Mouse (Mus musculus) v-Abl transformed pro-B cells (cell line): ENCODE measurements around the gene Hexb.

Source experiments
- in situ Hi-C, 2 experiments: fragments of 400-800 bp; cut with MboI; formaldehyde crosslinking; loops; one replicate each; pipeline ENCODE4 v1.15.1; 2025; ENCODE audit not compliant: unreplicated experiment in 2 of 2

The Hexb gene

DNA sequence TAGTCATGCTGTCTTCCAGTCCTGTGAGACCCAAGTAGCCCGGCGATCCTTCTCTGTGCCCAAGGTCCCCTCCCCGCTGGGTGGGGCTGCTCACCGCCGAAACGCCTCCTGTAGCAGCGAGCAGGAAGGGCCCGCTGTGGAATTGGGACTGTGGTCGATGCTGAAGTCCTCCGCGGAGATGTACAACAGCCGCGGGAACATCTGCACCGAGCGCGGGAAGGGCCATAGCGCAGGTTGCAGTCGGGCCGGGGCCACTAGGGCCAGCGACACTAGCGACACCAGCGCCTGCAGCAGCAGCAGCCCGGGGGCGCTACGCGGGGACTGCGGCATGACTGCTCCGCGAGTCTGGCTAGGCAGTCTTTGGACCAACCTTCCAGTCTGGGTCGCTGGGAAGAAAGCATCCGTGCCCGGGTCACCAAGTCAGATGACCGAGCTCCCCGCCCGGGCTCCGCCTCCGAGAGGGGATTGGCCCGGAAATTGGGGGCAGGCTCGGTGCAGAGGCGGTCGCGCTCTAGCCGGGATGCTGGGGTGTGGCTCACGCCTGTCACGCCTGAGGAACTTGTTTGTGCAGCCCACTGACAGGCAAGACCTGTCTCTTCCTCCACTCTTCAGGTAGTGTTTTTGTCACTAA, at the start of gene Hexb:
TSS of gene Hexb (minus strand) at position 426 of the 631 bp plus-strand sequence.
- in situ Hi-C loops = loop anchor here in 1 of 2 experiments (5.0 kb wide), 1 partner anchor 51 kb away; no protein-coding TSS in a partner anchor

DNA sequence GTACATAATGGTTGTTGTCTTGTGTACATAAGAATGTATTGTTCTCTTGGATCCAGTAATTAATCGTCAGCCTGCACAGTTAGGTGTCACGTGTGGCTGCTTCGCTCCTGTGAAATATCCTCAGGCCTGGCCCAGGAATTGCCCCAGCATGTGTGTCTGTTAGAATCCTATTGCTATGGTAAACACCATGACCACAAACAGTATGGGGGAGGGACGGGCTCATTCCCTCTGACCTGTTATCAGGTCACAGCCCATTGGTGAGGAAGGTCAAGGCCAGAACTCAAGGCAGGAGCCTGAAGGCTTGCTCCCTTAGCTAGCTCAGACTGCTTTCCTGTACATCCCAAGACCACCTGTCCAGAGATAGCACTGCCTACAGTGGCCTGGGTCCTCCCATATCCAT, 49.6 kb upstream of the Hexb start:
- in situ Hi-C loops = loop anchor here in 1 of 2 experiments (25.0 kb wide), 1 partner anchor 1015 kb away; the partner anchor contains the start of genes Ankra2 and Utp15

DNA sequence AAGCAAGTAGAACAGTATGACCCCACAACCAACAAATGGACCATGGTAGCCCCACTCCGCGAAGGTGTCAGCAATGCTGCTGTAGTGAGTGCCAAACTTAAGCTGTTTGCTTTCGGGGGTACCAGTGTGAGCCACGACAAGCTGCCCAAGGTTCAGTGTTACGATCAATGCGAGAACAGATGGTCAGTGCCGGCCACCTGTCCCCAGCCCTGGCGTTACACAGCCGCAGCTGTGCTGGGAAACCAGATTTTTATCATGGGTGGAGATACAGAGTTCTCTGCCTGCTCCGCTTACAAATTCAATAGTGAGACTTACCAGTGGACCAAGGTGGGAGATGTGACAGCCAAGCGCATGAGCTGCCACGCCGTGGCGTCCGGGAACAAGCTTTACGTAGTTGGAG, 48.1 kb upstream of the Hexb start:
- in situ Hi-C loops = loop anchor here in 1 of 2 experiments (25.0 kb wide), 1 partner anchor 1016 kb away; the partner anchor contains the start of genes Ankra2 and Utp15

DNA sequence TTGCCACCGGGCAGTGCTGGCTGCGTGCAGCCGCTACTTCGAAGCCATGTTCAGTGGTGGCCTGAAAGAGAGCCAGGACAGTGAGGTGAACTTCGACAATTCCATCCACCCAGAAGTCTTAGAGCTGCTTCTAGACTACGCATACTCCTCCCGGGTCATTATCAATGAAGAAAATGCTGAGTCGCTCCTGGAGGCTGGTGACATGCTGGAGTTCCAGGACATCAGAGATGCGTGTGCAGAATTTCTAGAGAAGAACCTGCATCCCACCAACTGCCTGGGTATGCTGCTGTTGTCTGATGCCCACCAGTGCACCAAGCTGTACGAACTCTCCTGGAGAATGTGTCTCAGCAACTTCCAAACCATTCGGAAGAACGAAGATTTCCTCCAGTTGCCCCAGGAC, 47.0 kb upstream of the Hexb start:
- in situ Hi-C loops = loop anchor here in 1 of 2 experiments (25.0 kb wide), 1 partner anchor 1017 kb away; the partner anchor contains the start of genes Ankra2 and Utp15

DNA sequence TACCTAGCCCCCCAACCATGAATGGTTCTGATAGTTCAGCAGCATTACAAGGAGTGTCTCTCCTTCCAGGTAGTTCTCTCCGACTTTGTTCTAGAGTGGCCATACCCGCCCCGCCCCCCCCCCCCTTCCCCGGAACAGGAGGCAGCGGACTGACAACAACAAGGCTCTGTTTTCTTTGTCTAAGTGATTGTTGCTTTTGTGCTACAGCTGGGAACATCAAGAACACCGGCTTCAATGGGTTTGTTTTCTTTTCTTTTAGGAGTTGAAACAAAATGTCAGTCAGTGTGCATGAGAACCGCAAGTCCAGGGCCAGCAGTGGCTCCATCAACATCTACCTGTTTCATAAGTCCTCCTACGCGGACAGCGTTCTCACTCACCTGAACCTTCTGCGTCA, 46.6 kb upstream of the Hexb start:
- in situ Hi-C loops = loop anchor here in 1 of 2 experiments (25.0 kb wide), 1 partner anchor 1018 kb away; the partner anchor contains the start of genes Ankra2 and Utp15

DNA sequence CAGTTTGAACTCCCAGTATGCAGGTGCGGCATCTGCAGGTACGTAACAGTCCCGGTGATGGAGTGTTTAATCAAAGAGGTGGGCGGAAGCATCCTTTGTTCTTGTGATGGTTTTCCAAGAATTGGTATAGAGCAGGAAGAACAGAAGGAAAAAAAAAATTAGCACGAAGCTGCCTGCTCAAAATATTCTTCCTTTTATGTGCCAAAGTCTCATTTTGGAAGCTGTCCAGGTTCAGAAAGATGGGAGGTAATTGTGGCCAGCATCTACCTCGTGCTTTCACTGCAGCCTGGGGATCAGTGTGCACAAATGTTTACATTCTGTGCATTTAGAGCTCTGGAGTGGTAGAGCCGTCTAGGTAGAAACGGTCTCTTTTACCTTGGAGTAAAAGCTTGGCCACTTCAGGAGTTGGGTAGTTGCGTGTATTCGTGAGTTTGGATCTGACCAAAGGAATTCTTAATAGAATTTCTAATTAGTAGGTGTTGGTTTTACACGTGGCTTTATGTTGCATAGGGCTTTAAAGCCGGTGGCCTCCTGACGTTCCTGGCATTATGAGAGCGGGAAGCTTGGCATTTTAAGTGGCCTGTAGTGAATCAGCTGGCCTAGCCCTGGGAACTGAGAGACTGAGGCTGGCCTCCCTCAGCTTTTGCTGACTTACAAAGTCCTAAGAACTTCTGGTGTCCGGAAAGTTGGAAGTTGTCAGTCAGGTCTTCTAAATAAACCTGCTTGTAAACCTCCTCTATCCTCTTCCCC, 46.0 kb upstream of the Hexb start:
- in situ Hi-C loops = loop anchor here in 1 of 2 experiments (25.0 kb wide), 1 partner anchor 1018 kb away; the partner anchor contains the start of genes Ankra2 and Utp15

DNA sequence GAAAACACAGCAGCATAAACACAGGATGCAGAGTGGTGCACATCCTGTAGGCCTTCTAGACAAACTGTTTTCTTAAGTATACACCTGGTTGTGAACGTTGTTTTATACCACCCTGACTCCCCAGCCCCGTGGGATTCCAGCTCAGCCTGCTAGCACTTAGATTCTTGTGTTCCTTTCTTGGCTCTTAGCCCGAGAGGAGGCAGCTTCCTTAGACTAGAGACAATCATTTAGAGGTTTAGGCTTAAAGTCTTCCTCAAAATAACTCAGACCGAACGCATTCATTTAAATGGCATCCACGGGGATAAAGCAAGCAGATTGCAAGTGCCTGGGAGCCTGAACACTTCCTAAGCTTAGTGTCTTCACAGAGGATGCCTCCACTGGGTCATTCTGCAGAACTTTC, 44.6 kb upstream of the Hexb start:
- in situ Hi-C loops = loop anchor here in 1 of 2 experiments (25.0 kb wide), 1 partner anchor 1020 kb away; the partner anchor contains the start of genes Ankra2 and Utp15

DNA sequence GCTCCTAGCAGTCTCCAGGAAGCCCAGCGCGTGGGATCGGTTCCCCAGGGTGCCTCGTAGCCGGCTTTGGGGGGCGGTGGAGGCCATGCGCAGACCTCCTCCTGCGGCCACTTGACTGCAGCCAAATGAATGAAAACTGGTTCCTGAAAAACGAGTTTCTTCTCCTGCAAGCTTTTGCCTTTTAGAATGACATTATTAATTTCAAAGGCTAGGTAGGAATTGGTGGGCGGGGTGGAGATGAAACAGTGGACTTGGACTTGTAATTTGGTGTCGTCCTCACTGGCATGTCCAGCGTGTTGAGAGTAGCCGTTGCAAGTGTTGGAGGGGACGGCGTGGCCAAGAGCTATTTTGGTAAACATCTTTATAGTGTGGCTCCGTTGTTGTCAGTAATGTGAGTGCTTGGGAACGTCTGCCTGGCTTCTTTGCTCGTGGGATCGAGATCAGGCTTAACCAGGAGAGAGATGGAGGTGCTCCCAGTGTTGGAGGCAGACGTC, 43.7 kb upstream of the Hexb start:
- in situ Hi-C loops = loop anchor here in 1 of 2 experiments (25.0 kb wide), 1 partner anchor 1020 kb away; the partner anchor contains the start of genes Ankra2 and Utp15

DNA sequence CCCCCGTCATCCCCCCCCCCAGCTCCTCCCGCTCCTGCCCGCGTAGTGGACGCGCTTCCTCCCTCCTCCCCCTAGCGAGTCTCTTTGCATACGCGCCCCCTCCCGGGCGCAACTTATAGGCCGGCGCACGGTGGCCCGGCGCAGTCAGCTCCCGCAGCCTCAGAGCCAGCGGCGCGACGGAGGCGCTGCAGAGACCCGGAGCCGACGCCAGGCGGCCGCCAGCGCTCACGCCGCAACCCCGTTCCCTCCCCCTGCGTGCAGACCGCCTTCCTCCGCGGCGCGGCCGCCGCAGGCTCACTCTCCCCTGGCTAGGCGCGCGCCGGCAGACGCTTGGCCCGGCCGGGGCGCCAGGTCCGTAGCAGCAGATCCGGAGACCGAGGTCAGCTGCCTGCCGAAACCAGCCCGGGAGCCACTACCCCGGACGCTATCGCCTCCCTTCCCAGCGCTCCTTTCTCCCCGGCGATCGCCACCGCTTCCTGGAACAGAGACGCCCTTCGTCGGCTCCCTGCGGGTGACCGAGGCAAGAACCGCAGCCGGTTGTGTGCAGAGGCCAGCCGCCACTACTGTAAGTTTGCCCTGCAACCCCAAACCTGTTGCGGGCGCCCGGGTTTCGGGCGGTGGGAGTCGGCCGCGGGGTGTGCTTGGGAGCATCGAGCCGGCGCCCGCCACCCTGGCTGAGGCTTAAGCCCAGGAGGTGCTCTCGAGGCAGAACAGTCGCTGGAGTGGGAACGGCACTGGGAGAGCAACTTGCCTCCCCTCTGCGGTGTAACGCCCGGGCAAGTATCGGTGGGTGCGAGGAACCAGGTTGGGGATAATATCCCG, 43.0 kb upstream of the Hexb start, which contains the start of gene Enc1:
TSS of gene Enc1 (plus strand) at position 141 of the 822 bp plus-strand sequence.
- in situ Hi-C loops = loop anchor here in 1 of 2 experiments (25.0 kb wide), 1 partner anchor 1021 kb away; the partner anchor contains the start of genes Ankra2 and Utp15

DNA sequence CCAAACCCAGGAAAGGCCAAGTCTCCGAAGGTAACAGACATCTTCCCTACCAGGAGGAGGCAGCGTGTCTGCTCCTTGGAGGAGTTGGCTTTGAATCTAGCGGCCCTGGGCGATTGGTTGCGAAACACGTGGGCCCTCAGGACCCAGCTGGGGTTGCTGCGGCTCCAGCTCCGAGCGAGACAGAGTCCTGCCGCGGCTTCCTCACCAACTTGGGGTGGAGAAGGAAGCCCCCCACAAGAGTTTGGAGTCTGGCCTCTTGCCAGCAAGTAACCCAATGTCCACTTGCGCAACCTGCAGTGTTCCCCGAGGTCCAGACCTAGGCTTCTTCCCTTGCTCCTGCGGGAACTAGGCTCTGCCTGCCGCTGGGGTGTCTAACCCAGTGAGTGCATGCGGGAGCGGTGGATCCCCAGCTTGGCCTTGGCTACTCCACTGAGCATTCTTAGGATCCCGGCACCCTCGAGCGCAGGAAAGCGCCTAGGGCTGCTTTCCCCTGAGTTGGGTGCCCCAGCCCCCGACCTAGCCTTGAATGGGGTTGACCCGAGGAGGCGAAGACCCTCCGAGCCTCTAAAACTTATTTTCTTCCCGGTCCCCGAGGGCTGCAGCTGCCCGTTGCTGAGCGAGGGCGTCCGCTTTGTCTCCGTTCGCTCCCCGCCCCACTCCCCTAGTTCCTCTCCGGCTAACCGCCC, 42.3 kb upstream of the Hexb start:
- in situ Hi-C loops = loop anchor here in 1 of 2 experiments (25.0 kb wide), 1 partner anchor 1022 kb away; the partner anchor contains the start of genes Ankra2 and Utp15

DNA sequence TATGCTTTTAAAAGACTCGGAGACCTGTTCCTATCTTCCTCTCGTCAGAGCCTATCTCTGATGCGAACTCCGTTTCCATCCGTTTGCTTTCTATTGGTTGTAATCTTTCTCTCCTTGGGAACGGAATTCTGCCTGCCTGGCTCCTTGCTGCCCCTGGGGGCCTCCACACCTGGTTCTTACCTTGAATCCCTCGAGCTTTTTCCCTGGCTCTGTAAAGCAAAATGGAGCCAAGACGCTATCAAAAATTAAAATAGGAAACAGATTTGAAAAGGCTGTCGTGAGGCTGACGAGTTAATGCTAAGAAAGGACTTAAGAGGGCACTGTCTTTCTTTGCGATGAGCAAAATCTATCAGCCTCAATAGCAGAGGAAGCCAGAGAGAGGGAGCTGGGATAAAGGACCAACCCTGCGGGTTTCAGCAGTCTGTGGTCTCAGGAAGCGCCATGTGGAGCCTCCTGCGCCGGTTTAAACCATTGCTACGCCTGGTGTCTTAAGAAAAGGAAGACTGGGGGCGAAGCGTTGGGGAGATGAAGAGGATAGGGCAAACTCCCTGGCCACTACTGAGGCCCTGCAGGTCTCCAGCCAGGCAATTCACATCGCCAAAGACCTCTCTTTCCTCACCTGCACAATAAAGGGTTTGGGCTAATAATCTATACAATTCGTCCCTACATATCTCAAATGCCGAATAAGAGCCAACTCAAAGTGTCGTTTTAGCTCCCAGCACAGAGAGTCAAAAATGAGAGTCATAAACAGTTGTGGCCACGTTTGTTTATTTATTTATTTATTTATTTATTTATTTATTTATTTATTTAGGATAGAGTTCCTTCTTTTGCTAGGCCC, 41.4 kb upstream of the Hexb start:
- in situ Hi-C loops = loop anchor here (5.0 to 25.0 kb wide), 2 partner anchors 698 to 1023 kb away; partner anchors contain the start of genes Ankra2 (in 1 of the 2) and Utp15 (in 1 of the 2)

DNA sequence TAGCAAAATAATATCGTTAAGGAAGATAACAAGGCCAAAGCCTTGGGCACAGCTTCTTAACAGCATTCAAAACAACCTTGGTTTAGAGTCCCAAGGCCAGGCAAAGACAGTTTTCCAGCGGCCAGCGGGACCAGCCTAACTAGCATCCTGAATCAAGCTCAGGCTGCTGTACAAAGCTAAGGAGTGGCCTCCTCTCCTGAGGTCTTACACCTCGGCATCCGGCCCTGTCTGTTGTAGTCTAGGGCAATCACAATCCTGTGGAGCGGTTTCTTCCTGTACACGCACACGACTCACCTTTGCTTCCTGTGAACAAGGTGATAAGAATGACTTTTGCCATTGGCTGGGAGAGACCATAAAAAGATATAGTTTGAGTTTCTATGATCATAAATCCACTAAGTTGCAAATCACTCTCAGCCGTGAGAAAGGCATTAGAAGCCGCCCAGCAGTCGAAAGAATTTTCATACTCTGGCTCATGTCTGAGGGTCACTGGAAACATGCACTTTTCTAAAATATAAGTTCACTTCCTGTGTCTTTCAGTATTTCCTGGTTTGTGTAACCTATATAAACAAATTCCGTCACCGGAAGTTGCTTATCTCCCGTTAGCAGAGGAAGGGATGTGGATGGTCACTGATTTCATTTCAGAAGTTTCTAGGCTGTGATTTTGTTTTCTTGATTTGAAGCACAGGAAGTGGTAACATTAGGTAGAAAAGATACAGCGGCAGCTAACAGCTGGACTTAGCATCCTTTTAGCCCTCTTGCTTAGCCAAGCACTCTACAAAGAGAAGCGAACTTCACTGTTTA, 40.2 kb upstream of the Hexb start:
- in situ Hi-C loops = loop anchor here (5.0 to 25.0 kb wide), 2 partner anchors 699 to 1024 kb away; partner anchors contain the start of genes Ankra2 (in 1 of the 2) and Utp15 (in 1 of the 2)

DNA sequence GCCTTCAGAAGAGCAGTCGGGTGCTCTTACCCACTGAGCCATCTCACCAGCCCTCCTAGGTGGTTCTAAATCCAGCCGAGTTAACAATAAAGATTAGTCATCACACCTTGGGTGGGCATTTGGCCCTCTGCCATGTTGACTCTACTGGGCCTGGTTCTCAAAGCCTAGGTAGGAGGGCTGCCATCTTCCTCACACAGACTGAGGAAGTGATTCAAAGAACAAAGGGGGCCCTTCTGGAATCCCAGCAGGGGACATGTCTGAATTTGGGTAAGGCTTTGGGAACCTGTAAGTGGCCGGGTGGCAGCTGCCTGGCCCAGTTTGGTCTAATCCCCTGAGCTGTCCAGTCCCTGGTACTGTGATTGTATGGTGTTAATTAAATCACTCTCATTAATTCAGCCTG, 39.5 kb upstream of the Hexb start:
- in situ Hi-C loops = loop anchor here (5.0 to 25.0 kb wide), 2 partner anchors 700 to 1025 kb away; partner anchors contain the start of genes Ankra2 (in 1 of the 2) and Utp15 (in 1 of the 2)

DNA sequence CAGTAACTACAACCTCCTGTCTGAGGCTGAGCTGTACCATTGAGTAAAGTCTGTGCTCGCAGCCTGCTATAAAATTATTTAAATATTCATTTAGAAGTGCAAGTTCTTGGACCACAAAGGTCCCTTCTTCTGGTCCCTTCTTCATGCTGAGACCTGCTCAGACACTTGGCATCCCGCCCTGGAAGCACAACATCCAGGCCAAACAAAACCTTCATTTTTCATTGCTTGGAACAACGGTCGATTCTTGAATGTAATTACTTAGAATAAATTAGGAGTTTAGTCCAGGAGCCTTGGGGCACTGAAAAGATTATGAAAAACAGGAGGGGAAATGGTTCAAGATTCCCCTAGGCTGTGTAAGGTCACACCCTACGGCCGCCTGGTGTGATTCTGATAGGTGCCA, 37.8 kb upstream of the Hexb start:
- in situ Hi-C loops = loop anchor here (5.0 to 25.0 kb wide), 2 partner anchors 701 to 1026 kb away; partner anchors contain the start of genes Ankra2 (in 1 of the 2) and Utp15 (in 1 of the 2)

DNA sequence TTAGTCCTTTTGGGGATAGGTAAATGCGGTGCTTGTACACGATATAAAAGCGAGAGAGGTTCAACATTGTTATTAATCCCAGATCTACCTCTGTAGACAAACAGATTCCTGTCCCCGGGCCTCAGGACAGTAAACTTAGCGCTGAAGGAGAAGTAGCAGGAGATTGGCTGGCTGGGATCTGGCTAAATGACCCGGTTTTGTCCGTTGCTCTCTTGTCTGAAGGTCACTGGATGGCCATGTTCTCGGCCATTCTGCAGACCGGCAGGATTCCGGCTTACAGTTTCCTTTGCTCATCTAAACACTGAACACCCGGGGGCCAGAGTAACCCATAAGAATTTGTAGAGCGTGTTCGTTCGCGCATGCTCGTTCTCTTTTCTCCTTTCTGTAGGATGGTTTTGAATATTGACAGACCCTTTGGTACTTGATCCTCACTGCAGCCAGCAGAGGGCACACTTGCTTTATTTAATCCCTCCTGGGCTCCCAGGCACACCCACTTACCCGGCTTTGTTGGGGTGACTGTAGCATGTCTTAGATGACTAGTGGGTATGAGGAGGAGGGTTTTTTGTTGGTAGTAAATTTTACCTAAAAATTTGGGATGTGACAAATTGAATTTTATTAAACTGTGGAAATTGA, 36.7 kb upstream of the Hexb start:
- in situ Hi-C loops = loop anchor here (5.0 to 25.0 kb wide), 2 partner anchors 702 to 1027 kb away; partner anchors contain the start of genes Ankra2 (in 1 of the 2) and Utp15 (in 1 of the 2)

DNA sequence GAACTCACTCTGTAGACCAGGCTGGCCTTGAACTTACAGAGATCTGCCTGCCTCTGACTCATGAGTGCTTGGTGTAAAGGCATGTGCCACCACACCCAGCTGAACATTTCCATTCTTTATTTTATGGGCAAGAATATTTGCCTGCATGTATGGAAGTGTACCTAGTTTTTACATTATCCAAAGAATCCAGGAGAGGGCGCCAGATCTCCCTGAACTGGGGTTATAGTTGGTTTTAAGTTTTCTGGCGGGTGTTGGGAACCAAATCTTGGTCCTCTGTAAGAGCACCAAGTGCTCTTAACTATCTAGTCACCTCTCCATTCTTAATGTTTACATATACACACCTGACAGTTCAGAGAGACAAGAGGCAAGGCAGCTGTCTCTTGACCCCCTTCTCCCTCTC, 34.9 kb upstream of the Hexb start:
- in situ Hi-C loops = loop anchor here in 1 of 2 experiments (5.0 to 25.0 kb wide), 2 partner anchors 704 to 1029 kb away; partner anchors contain the start of genes Ankra2 and Utp15
